Mouse (Mus musculus) lung, adult 18-20 months (tissue): ENCODE measurements around the gene Sema3f.

Source experiments
- DNase-seq, 2 experiments: peaks; one replicate each; pipeline ENCODE4 v3.0.0; 2022; ENCODE audit warnings: mixed read lengths in 2 of 2

Sema3f gene

DNA sequence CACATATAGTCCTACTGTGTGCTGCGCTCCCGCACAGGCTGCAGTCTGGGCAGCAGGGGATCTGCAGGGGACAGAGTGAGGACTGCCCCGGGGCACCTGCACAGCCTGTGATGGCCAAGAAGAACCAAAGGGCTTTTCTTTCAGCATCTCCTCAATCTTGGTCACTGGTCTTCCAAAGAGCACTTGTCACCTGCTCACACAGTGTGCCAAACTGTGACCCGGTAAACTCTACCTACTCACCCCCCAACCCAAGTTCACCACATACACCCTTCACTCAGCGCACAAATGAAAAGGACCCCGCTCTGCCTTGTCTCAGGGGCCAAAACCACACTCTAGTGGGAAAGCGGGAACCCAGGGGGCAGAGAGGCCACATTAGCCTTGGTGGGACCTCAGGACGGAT lies 78.4 kb downstream of the Sema3f start:
- DNase-seq = no peak
